Mouse (Mus musculus) layer of hippocampus, adult 18-20 months (tissue): Measurements from ENCODE around the gene Huwe1. TPM values are rescaled to one million over a fixed set of nuclear protein-coding genes. Genes with fewer than 3 reads are reported as not detected.

ENCODE experiments used
- DNase-seq, 2 experiments: peaks; one replicate each; pipeline ENCODE4 v3.0.0; 2022; ENCODE audit warnings: low spot score in 2 of 2
- long read RNA-seq: library from polyadenylated mRNA; stranded (forward); transcript quantifications from one replicate; pipeline ENCODE4 v2.0.0, GENCODE M21; 2021
- total RNA-seq, 2 experiments: library from RNA; stranded (reverse); gene quantifications; 2 replicates each; pipeline ENCODE4 v1.2.3; 2021

Gene Huwe1
- total RNA-seq = 100 to 1,000 TPM; 249 to 259 TPM
- long read RNA-seq, partial matches to known transcripts = 32 of 38 reads
- long read RNA-seq, other reads (novel, unspliced or antisense) = 6 of 38 reads

DNA sequence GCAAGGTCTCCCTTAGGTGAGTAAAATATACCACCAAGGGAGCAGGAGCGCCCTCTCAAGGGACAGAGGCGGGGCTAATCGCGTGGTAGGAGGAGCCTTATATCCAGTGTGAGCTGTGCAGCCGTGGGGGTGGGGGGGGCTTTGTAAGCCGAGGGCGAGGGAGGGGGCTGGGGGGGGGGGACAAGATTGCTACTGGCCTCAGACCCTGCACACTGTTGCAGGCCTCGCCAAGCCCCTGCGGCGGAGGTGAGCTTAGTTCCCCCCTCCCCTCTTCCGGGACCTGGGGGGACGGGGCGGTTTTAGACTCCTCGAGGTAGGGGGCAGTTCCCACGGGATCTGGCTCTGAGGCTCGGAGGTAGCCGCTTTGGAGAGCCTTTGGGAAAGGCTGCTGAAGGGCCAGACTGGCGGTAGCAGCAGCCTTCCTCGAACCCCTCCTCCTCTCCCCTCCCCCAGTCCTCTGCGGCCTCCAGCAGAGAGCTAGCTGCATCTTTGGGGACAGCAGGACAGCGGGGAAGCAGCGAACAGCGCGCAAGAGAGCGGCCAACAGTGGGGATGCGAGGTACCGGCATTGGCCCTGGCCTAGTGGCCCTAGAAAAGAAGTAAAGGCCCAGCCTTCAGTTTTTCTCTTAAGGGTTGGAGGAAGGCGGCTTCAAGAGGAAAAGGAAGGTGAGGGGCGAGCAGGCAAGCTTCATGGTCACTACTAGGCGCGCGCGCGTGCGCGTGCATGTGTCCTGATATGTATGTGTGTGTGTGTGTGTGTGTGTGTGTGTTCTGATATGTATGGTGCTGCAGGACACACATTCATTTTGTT is at the start of gene Huwe1:
TSS of gene Huwe1 (plus strand) at position 107 of the 811 bp plus-strand sequence.
- peak; percentile 48 to 65 for DNase-seq

GRCm38 (mm10) chrX:151780348-151780747 is 20.3 kb upstream of the Huwe1 start:
- DNase-seq = no peak

- no peak for DNase-seq
Measured at GRCm38 (mm10) chrX:151782939-151783338, 17.7 kb upstream of the Huwe1 start.

- DNase-seq = no peak
Measured at GRCm38 (mm10) chrX:151792766-151793165, 7.8 kb upstream of the Huwe1 start.

GRCm38 (mm10) chrX:151797970-151798369 is 2.6 kb upstream of the Huwe1 start:
- DNase-seq = no peak

DNA sequence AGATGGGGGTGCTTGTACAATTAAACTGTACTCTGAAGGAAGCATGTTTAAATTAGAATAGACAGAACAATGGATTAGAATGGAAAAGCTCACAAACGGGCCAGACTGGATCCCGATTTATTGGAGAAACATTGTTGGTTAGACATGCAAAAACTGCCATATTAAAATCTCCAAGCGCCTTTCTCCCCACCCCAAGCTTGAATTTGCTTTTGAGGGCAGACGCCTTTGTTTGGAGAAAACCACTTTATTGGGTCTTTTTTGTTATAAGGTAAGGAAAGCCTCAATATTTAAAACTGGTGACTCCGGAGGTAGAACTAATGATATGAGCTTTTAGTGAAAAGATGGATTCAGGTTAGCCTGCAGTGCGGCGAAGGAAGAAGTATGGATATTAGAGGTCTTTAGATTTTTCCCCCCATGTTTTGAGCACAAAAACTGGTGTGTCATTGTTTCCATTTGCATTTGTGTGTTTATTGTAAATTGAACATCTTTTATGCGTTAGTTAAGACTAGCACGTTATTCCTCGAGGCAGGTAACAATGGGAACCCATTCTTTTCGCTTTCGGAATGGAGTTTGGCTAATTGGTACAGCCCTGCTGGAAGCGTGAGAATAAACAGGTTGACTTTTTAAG is 1.8 kb downstream of the Huwe1 start:
- peak in 1 of 2 experiments; percentile 11 for DNase-seq

GRCm38 (mm10) chrX:151802956-151803776 is 2.6 kb downstream of the Huwe1 start:
- peak; percentile 92 to 96 for DNase-seq

- peak in 1 of 2 experiments; percentile 41 for DNase-seq
Measured at GRCm38 (mm10) chrX:151803777-151804101, 3.1 kb downstream of the Huwe1 start.

DNA sequence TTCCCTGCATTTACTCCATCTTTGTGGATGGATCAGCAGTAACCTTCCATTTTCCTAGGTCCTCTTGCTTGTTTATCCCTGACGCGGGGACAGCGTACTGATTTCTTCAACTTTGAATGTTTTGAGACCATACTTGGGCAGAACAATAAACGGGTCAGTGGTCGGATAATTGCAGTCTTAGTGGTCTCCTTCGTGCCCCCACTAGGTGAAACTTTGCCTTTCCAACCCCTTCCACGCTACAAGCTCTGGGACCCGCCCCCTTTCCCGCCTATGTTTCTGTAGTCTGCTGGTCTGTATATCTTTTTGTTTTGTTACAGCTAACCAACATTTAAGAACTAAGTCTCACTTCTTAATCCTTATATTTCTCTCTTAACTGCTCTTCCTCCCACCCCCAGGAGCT is 3.8 kb downstream of the Huwe1 start:
- DNase-seq = no peak

GRCm38 (mm10) chrX:151811481-151811880 is 10.9 kb downstream of the Huwe1 start:
- DNase-seq = no peak

- no peak for DNase-seq
Measured at GRCm38 (mm10) chrX:151813656-151814055, 13.0 kb downstream of the Huwe1 start.

GRCm38 (mm10) chrX:151817712-151818111 is 17.1 kb downstream of the Huwe1 start:
- no peak for DNase-seq

GRCm38 (mm10) chrX:151828971-151829370 is 28.4 kb downstream of the Huwe1 start:
- no peak for DNase-seq

- DNase-seq = no peak
Measured at GRCm38 (mm10) chrX:151831260-151831659, 30.7 kb downstream of the Huwe1 start.

GRCm38 (mm10) chrX:151832982-151833381 is 32.4 kb downstream of the Huwe1 start:
- no peak for DNase-seq

GRCm38 (mm10) chrX:151859436-151859835 is 58.8 kb downstream of the Huwe1 start:
- DNase-seq = no peak

DNA sequence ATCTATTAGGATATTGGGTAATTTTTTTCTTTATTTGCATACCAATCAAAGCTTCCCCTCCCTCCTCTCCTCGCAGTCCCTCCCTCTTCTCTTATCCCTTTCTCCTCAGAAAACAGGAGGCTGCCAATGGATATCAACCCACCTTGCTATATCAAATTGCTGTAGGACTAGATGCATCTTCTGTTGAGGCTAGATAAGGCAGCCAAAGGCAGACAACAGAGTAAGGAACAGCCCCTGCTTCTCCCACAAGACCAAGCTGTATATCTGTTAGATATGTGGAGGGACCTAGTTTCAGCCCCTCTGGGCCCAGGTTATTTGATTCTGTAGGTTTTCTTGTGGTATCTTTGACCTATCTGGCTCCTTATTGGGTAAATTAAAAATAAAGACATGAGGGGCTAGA is 110.1 kb downstream of the Huwe1 start:
- DNase-seq = no peak

DNA sequence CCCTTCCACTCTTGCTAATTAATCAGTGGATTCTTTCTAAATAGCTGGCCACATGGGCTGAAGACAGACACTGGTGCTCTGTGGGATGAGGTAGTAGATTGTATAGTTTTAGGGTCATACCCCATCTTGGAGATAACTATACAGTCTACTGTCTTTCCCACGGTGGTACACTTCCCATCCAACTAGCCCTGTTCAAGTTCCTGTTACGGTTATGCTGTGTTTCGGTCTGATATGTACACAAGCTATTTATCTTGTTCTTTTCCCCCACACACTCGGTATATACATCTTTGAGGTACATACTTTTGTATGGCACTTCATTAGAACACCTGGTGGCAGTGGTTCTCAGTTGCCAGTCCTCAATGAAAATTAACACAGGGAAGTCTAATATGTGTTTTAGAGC is 111.7 kb downstream of the Huwe1 start:
- no peak for DNase-seq

- no peak for DNase-seq
Measured at GRCm38 (mm10) chrX:151929390-151929789, 128.8 kb downstream of the Huwe1 start.

DNA sequence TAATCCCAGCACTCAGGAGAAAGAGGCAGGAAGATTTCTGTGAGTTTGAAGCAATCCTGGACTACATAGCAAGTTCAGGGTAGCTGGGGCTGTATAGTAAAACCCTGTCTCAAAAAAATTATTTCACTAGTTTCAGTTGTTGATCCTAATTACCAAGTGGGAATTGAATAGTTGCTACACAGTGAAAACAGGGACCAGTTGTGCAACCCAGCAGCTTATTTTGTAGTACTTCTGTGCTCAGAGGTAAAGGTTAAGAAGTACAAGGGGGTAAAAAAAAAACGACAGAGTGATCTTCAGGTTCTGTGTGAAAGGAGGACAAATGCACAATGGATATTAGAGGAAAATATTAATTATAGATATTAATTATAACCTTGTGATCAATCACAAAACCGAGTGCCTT is 138.2 kb downstream of the Huwe1 start:
- DNase-seq = no peak

GRCm38 (mm10) chrX:151946986-151947385 is 146.4 kb downstream of the Huwe1 start:
- peak in 1 of 2 experiments; percentile 19 for DNase-seq

DNA sequence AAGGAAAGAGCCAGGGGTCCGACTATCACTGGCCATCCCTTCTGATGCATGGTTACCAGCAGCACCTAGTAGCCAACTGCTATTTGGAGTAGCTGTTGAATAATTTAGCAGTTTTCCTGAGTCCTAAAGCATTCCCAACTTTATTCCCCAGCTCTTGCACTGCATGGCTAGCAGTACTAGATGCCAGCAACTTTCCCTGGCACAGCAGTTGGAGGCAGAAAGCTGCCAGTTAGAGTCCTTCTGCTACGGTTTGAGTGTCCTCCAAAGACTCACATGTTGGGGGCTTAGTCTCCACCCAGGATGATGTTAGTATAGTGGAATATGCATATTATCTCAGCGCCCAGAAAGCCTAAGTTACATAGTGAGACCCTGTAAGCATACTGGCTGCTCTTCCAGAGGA is 147.2 kb downstream of the Huwe1 start:
- DNase-seq = peak in 1 of 2 experiments; percentile 4
